Mouse (Mus musculus): ENCODE results near the gene Macf1. TPM values are rescaled to one million over a fixed set of nuclear protein-coding genes. Genes with fewer than 3 reads are reported as not detected.
A peak's percentile ranks its signal among the peaks of the same experiment; 100 is the strongest.

Gene Macf1
- polyA plus RNA-seq, 1 experiment from 2014 or later: 75.6 TPM

DNA sequence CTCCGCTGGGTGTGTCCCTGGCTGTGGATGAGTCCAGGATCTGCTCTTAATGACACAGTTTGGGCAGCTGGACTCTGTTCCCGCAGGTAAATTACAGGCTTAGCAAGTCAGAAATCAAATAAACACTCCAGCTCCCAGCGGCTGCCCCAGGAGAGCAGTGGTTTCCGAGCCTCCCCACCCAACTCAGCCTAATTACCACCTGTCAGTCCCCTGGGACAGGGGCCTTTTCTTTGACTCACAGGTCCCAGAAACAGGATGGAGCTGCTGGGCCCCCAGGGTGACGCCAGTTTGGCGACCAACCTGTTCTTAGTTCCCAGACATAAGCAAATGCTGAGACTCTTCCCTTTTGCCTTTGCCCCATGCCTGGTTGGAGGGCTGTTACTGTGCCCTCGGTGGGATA lies 372.3 kb downstream of the Macf1 start:
- H3K9ac ChIP-seq: no peak overlapping the region
- 87% methylated on average over 7 of the region's 7 CpGs for WGBS
- H3K4me3 ChIP-seq (replicated peaks): no peak overlapping the region
- no peak overlapping the region for H3K27ac ChIP-seq
- H3K9me3 ChIP-seq: no peaks in the 10 kb centered on the region
- 0 out of 2 replicates have a peak, but pooled peaks cover 3% of the 10 kb centered on the region for H3K27me3 ChIP-seq
- no peaks in the 10 kb centered on the region for H3K4me1 ChIP-seq
- no peak overlapping the region for H3K4me2 ChIP-seq
- 0 out of 2 replicates have a peak, but pooled peaks cover 2% of the 10 kb centered on the region for H3K36me3 ChIP-seq (replicated peaks)
- ATAC-seq (ENCODE audit: low FRiP score): no peak

DNA sequence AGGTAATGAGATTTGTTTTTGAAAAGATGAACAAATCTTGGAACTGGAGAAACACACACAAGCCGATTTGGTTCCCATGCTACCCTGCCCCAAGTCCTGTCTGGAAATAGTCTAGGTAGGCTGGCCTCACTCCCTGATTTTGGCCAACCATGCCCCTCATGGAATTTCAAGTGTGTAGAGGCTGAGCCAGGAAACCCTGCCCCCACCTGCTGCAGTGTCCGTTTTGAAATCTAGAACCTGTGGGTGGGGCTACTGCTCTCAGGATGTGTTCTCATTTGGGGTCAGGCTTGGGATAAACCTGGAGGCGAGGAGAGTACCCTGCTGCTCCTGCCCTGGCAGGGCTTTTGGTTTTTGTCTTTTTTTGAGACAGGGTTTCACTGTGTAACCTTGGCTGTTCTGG lies 375.9 kb downstream of the Macf1 start:
- no peaks in the 10 kb centered on the region for H3K27me3 ChIP-seq
- H3K4me2 ChIP-seq: no peak overlapping the region
- no peak overlapping the region for H3K9ac ChIP-seq
- no peak for ATAC-seq (ENCODE audit: low FRiP score)
- H3K4me3 ChIP-seq (replicated peaks): no peak overlapping the region
- H3K9me3 ChIP-seq: no peaks in the 10 kb centered on the region
- H3K27ac ChIP-seq: no peak overlapping the region
- H3K4me1 ChIP-seq: no peaks in the 10 kb centered on the region
- 53% methylated on average over 3 of the region's 3 CpGs for WGBS
- H3K36me3 ChIP-seq (replicated peaks): peaks cover 18% of the 10 kb centered on the region

DNA sequence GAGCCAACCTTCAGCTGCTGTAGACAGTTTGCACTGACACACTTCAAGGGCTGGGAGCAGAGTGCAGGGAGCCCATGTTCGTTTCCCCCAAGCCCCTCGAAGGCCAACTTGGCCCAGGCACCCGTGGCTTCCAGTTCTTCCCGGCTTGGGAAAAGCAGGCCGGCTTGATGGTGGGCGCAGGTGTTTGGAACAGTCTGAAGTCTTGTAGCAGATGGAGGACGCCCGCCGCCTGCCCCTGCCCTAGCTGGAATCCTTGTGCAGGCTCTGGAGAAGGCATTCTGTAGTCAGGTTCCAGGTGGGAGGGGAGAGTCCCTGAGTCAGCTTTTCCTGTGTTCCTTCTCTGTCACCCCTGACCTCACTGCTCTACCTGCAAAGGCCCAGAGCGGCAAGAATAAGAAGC lies 377.2 kb downstream of the Macf1 start:
- H3K27ac ChIP-seq: 0 out of 2 replicates have a peak overlapping the region, but pooled peaks have one; percentile 5
- H3K27me3 ChIP-seq: no peaks in the 10 kb centered on the region
- H3K9ac ChIP-seq: no peak overlapping the region
- no peaks in the 10 kb centered on the region for H3K4me1 ChIP-seq
- WGBS: 89% methylated on average over 10 of the region's 10 CpGs
- H3K9me3 ChIP-seq: no peaks in the 10 kb centered on the region
- H3K4me2 ChIP-seq: no peak overlapping the region
- H3K36me3 ChIP-seq (replicated peaks): peaks cover 31% of the 10 kb centered on the region
- H3K4me3 ChIP-seq (replicated peaks): no peak overlapping the region
- ATAC-seq (ENCODE audit: low FRiP score): no peak

GRCm38 (mm10) chr4:123305789-123306188 lies 378.4 kb downstream of the Macf1 start:
- 33% methylated on average over 3 of the region's 3 CpGs for WGBS
- Histone ChIP-seq H3K27me3 (no peaks in the 10 kb centered on the region), H3K27ac (no peak overlapping the region), H3K9me3 (no peaks in the 10 kb centered on the region), H3K4me1 (no peaks in the 10 kb centered on the region), H3K9ac (no peak overlapping the region), H3K4me2 (no peak overlapping the region), H3K36me3 (replicated peaks) (peaks cover 36% of the 10 kb centered on the region), H3K4me3 (replicated peaks) (no peak overlapping the region)
- no peak for ATAC-seq (ENCODE audit: low FRiP score)

Small RNA genes within 50 kb of the gene (microRNA-seq; reads per million reads assigned to microRNA genes)
- gene Mir6398: not detected

Other genes with a start within 250 kb of the Macf1 start
- gene Ndufs5, start 33.8 kb upstream of the Macf1 start, polyA plus RNA-seq (2016; fragmentation: Nextera tagmentation; extraction: Ambion mirVana): 315 and 318 TPM in 2 replicates
- gene Akirin1, start 66.0 kb upstream of the Macf1 start, polyA plus RNA-seq (2016; fragmentation: Nextera tagmentation; extraction: Ambion mirVana): 89.8 and 91.1 TPM in 2 replicates
- 0.88 and 1.0 TPM in 2 replicates for gene Rhbdl2, start 103.5 kb upstream of the Macf1 start, polyA plus RNA-seq (2016; fragmentation: Nextera tagmentation; extraction: Ambion mirVana)
- 0.09 TPM in 1 of 2 replicates, not detected in the other for gene 4933427I04Rik, start 175.3 kb upstream of the Macf1 start, polyA plus RNA-seq (2016; fragmentation: Nextera tagmentation; extraction: Ambion mirVana)
- gene Mycbp, start 220.5 kb upstream of the Macf1 start, polyA plus RNA-seq (2016; fragmentation: Nextera tagmentation; extraction: Ambion mirVana): 49.4 and 50.2 TPM in 2 replicates
- gene Rragc, start 233.1 kb upstream of the Macf1 start, polyA plus RNA-seq (2016; fragmentation: Nextera tagmentation; extraction: Ambion mirVana): 53.6 and 56.6 TPM in 2 replicates
- not detected in 2 replicates for gene 4930535I16Rik, start 233.7 kb upstream of the Macf1 start, polyA plus RNA-seq (2016; fragmentation: Nextera tagmentation; extraction: Ambion mirVana)